Mouse (Mus musculus) thymus, adult 2 months (tissue): ENCODE results near the gene Polr3h.

Source experiments
- CTCF ChIP-seq: fragments of 200-500 bp; IDR thresholded peaks from 2 replicates; pipeline ENCODE4 v1.5.1; 2012; ENCODE audit warnings: mild to moderate bottlenecking, control low read depth, low read length, moderate library complexity, borderline replicate concordance; ENCODE audit not compliant: control insufficient read depth, poor library complexity, insufficient read depth; ENCODE audit errors: extremely low read depth
- POLR2A ChIP-seq: fragments of 200-500 bp; IDR thresholded peaks from 2 replicates; pipeline ENCODE4 v1.6.1; 2012; ENCODE audit warnings: mild to moderate bottlenecking, low read length, control low read depth, moderate library complexity; ENCODE audit not compliant: control insufficient read depth, poor library complexity, insufficient read depth; ENCODE audit errors: extremely low read depth

DNA sequence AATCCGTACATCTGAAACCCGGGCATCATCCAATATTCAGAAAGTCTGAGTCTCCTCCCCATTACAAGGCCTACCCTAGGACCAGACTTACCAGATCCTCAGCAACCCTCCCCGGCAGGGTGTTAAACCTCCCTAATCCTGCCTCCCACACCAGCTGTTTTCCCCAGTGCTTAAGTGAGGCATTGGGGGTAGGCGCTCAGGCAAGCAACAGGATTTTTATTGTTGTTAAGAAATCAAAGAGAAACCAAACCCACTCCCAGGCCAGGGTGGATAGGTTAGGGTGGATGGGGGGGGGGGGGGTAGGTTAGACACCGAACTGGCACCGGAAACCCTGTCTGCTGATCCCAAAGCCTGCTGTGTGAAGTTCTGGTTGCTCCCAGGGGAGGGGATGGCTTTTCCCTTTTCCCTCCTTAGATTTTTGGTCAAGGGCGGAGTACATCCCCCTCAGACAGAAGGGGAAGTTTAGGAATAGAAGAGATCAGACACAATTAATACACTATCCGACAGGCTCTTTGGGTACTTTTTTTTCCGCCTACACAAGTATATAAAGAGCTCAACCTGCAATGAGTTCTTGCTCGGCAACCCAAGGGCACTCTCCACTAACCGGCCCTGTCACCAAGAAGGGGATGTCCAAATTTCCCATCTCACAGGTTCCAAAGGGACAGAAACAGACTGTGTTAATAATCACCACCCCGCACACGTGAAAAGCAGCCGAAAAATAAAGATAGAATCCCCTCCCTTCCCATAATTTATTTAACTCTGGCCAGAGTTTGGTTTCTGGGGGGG is 68.9 kb downstream of the Polr3h start:
- no peak for TF ChIP-seq CTCF
- no peak for TF ChIP-seq POLR2A
